16 mouse cellular contexts compared by ENCODE assay signal in the genomic region with DNA sequence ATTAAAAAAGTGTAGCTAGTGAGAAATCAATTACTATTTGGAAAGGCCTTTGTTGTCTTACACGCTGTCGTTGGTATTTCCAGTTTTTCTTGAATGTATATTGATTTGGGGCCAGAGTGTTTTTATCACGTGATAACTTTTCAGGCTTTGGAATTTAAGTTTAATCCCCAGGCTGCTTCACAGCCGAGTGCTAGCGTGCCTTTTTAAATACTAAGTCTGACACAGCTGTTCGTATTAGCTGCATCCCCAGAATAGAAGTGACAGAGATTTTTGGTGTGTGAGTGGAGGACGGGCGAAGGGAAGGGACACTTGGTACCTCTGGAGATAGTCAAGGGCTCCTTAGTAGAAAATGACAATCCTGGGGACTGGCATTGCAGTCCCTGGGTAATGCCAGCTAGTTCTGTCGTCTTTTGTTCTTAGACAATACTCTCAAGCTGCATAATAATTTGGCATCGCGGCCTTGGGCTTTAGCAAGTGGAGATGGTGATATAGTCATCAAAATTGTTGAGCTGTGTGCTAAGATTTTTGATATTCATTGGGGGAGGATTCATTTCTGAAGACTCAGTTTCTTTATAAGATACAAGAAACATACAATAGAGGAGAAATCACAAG. TPM values are rescaled to one million over a fixed set of nuclear protein-coding genes. Genes with fewer than 3 reads are reported as not detected.
A peak's percentile ranks its signal among the peaks of the same experiment; 100 is the strongest.
DNase-seq lines count a peak whose midpoint lies in the region; ATAC-seq and TF ChIP-seq lines count a peak whose summit lies in the region.
"Had no signal": no experiment of that assay in that cellular context is flagged by ENCODE, and none has a peak within 500 bp of the region (broad histone marks: within the 10 kb centered on the region; RNA-seq: fewer than 3 reads in every experiment).

No protein-coding gene starts in this region.

- intact Hi-C loops in heart, postnatal 25 days (cut with DNase I), result no loop called here

- no peak for ATAC-seq in heart, embryonic 11.5 days (replicated peaks; ENCODE audit: insufficient number of reproducible peaks, low FRiP score, low TSS enrichment)
- ATAC-seq in midbrain, embryonic 11.5 days (ENCODE audit: low FRiP score), result no peak
- no peak for ATAC-seq in midbrain, postnatal 0 days (ENCODE audit: low FRiP score)
- ATAC-seq in forebrain, postnatal 0 days, result peak; percentile 45; the same call in 1 of the 2 replicates
- no peak for ATAC-seq in stomach, embryonic 16.5 days (ENCODE audit: insufficient read depth, low FRiP score)
- no peak for ATAC-seq in megakaryocyte progenitor cell, adult 5-6 weeks (replicated peaks; ENCODE audit: poor library complexity)
- ATAC-seq: hindbrain, postnatal 0 days had no signal

- H3K9me3 ChIP-seq in heart, embryonic 11.5 days (replicated peaks; ENCODE audit: control insufficient read depth, low read length), result no peaks in the 10 kb centered on the region
- no peaks in the 10 kb centered on the region for H3K9me3 ChIP-seq in midbrain, embryonic 11.5 days (ENCODE audit: control insufficient read depth, low read length)
- no peaks in the 10 kb centered on the region for H3K9me3 ChIP-seq in midbrain, postnatal 0 days (ENCODE audit: low read length)
- H3K9me3 ChIP-seq in forebrain, postnatal 0 days (ENCODE audit: low read length), result no peaks in the 10 kb centered on the region
- H3K9me3 ChIP-seq in stomach, embryonic 16.5 days (replicated peaks; ENCODE audit: control insufficient read depth, low read length), result no peaks in the 10 kb centered on the region
- H3K9me3 ChIP-seq: G1E; kidney, embryonic 15.5 days had no signal

- H3K27me3 ChIP-seq in heart, embryonic 11.5 days (ENCODE audit: control insufficient read depth, insufficient read depth, low read length), result no peaks in the 10 kb centered on the region
- H3K27me3 ChIP-seq in midbrain, embryonic 11.5 days (ENCODE audit: control insufficient read depth, insufficient read depth, low read length), result no peaks in the 10 kb centered on the region
- H3K27me3 ChIP-seq in midbrain, postnatal 0 days (ENCODE audit: insufficient read depth, low read length), result no peaks in the 10 kb centered on the region
- H3K27me3 ChIP-seq in forebrain, postnatal 0 days (ENCODE audit: insufficient read depth, low read length), result no peaks in the 10 kb centered on the region
- H3K27me3 ChIP-seq in stomach, embryonic 16.5 days (ENCODE audit: control insufficient read depth, insufficient read depth, low read length), result no peaks in the 10 kb centered on the region
- H3K27me3 ChIP-seq: kidney, embryonic 15.5 days had no signal

- no peak overlapping the region for H3K4me3 ChIP-seq in heart, embryonic 11.5 days (ENCODE audit: low read depth, low read length)
- H3K4me3 ChIP-seq in midbrain, embryonic 11.5 days (ENCODE audit: low read depth, low read length), result no peak overlapping the region
- H3K4me3 ChIP-seq in midbrain, postnatal 0 days (ENCODE audit: low read depth, low read length), result no peak overlapping the region
- no peak overlapping the region for H3K4me3 ChIP-seq in forebrain, postnatal 0 days (ENCODE audit: low read depth, low read length)
- no peak overlapping the region for H3K4me3 ChIP-seq in stomach, embryonic 16.5 days (replicated peaks; ENCODE audit: low read length)
- H3K4me3 ChIP-seq: kidney, embryonic 15.5 days had no signal

- no peak for TF ChIP-seq CTCF in midbrain, postnatal 0 days (IDR thresholded peaks at IDR 0.05)
- TF ChIP-seq CTCF in forebrain, postnatal 0 days (IDR thresholded peaks at IDR 0.05; ENCODE audit: low read depth), result no peak

- no peak overlapping the region for H3K9ac ChIP-seq in heart, embryonic 11.5 days (ENCODE audit: low read depth, low read length)
- H3K9ac ChIP-seq in midbrain, embryonic 11.5 days (ENCODE audit: low read length), result no peak overlapping the region
- H3K9ac ChIP-seq in midbrain, postnatal 0 days (replicated peaks; ENCODE audit: low read length, poor library complexity, severe bottlenecking), result no peak overlapping the region
- H3K9ac ChIP-seq in forebrain, postnatal 0 days, result no peak overlapping the region
- no peak overlapping the region; the same call in 1 of the 2 replicates for H3K9ac ChIP-seq in stomach, embryonic 16.5 days (ENCODE audit: low read length)
- H3K9ac ChIP-seq: kidney, embryonic 15.5 days had no signal

- no peak overlapping the region for H3K4me2 ChIP-seq in heart, embryonic 11.5 days
- H3K4me2 ChIP-seq in midbrain, embryonic 11.5 days, result no peak overlapping the region
- no peak overlapping the region for H3K4me2 ChIP-seq in midbrain, postnatal 0 days (ENCODE audit: low read depth, low read length, poor library complexity, severe bottlenecking)
- no peak overlapping the region for H3K4me2 ChIP-seq in forebrain, postnatal 0 days (ENCODE audit: low read depth)
- H3K4me2 ChIP-seq in stomach, embryonic 16.5 days (ENCODE audit: low read depth, low read length), result 0 out of 2 replicates have a peak overlapping the region, but pooled peaks have one; percentile 10

- WGBS in heart, embryonic 11.5 days (ENCODE audit: insufficient replicate concordance), result 67% methylated on average over 11 of the region's 11 CpGs
- WGBS in midbrain, embryonic 11.5 days, result 65% methylated on average over 11 of the region's 11 CpGs
- 27% methylated on average over 11 of the region's 11 CpGs for WGBS in midbrain, postnatal 0 days
- WGBS in forebrain, postnatal 0 days, result 25% methylated on average over 11 of the region's 11 CpGs
- 40% methylated on average over 11 of the region's 11 CpGs for WGBS in stomach, embryonic 16.5 days

- H3K4me1 ChIP-seq in heart, embryonic 11.5 days (ENCODE audit: control insufficient read depth, insufficient read depth, low read length), result peaks cover 55% of the 10 kb centered on the region
- peaks cover 26% of the 10 kb centered on the region for H3K4me1 ChIP-seq in midbrain, embryonic 11.5 days (ENCODE audit: control insufficient read depth, insufficient read depth, low read length)
- H3K4me1 ChIP-seq in midbrain, postnatal 0 days (ENCODE audit: insufficient read depth, low read length), result peaks cover 13% of the 10 kb centered on the region; the same call in 1 of the 2 replicates
- peaks cover 16% of the 10 kb centered on the region for H3K4me1 ChIP-seq in forebrain, postnatal 0 days (ENCODE audit: insufficient read depth)
- peaks cover 60% of the 10 kb centered on the region for H3K4me1 ChIP-seq in stomach, embryonic 16.5 days (ENCODE audit: control insufficient read depth, insufficient read depth, low read length)

- H3K27ac ChIP-seq in heart, embryonic 11.5 days (ENCODE audit: low read depth, low read length), result 0 out of 2 replicates have a peak overlapping the region, but pooled peaks have one; percentile 17
- no peak overlapping the region for H3K27ac ChIP-seq in midbrain, embryonic 11.5 days (ENCODE audit: low read depth, low read length)
- no peak overlapping the region for H3K27ac ChIP-seq in midbrain, postnatal 0 days (ENCODE audit: low read depth, low read length)
- H3K27ac ChIP-seq in forebrain, postnatal 0 days (ENCODE audit: low read depth, low read length), result peak overlapping the region; percentile 55; the same call in 1 of the 2 replicates
- H3K27ac ChIP-seq in stomach, embryonic 16.5 days (ENCODE audit: low read length), result peak overlapping the region; percentile 63
- H3K27ac ChIP-seq: hindbrain, postnatal 0 days; kidney, embryonic 15.5 days; macrophage had no signal

- H3K36me3 ChIP-seq in heart, embryonic 11.5 days (ENCODE audit: control insufficient read depth, insufficient read depth, low read length), result no peaks in the 10 kb centered on the region
- H3K36me3 ChIP-seq in midbrain, embryonic 11.5 days (ENCODE audit: control insufficient read depth, insufficient read depth, low read length), result no peaks in the 10 kb centered on the region
- no peaks in the 10 kb centered on the region for H3K36me3 ChIP-seq in midbrain, postnatal 0 days (ENCODE audit: insufficient read depth, low read length)
- no peaks in the 10 kb centered on the region for H3K36me3 ChIP-seq in forebrain, postnatal 0 days (ENCODE audit: insufficient read depth)
- H3K36me3 ChIP-seq in stomach, embryonic 16.5 days (ENCODE audit: control insufficient read depth, insufficient read depth, low read length), result no peaks in the 10 kb centered on the region
- H3K36me3 ChIP-seq: kidney, embryonic 15.5 days had no signal

- DNase-seq in heart, postnatal 25 days (ENCODE audit: low spot score), result no peak
- peak; percentile 88 for DNase-seq in midbrain, embryonic 11.5 days (ENCODE audit: low spot score, missing footprints)
- no peak for DNase-seq in midbrain, postnatal 0 days (ENCODE audit: low spot score)
- peak; percentile 18 for DNase-seq in forebrain, postnatal 0 days
- DNase-seq: adrenal gland, adult 2 months; cerebellum, adult 9-10 months; lung, adult 2 months; thymus, postnatal 14 days had no signal

RNA-seq across cellular contexts. Expression of a gene that starts 11.7 kb away (rescaled TPM):
- polyA plus RNA-seq in heart, embryonic 11.5 days (2014; fragmentation: Nextera tagmentation; extraction: Ambion mirVana), result 39.1 and 40.1 TPM in 2 replicates
- 10 to 100 TPM; 10.5 to 16.2 TPM for total RNA-seq in heart, postnatal 25 days (2021)
- 58.3 and 66.9 TPM in 2 replicates for polyA plus RNA-seq in midbrain, embryonic 11.5 days (2014; fragmentation: Nextera tagmentation; extraction: Ambion mirVana)
- 62.0 and 78.0 TPM in 2 replicates for total RNA-seq in midbrain, postnatal 0 days (2014; rRNA removed)
- 69.2 and 71.5 TPM in 2 replicates for polyA plus RNA-seq in midbrain, postnatal 0 days (2015; fragmentation: Nextera tagmentation; extraction: Ambion mirVana)
- total RNA-seq in forebrain, postnatal 0 days (2014; rRNA removed), result 60.2 and 69.3 TPM in 2 replicates
- polyA plus RNA-seq in forebrain, postnatal 0 days (2015; fragmentation: Nextera tagmentation; extraction: Ambion mirVana), result 54.0 and 73.2 TPM in 2 replicates
- 47.3 and 51.8 TPM in 2 replicates for polyA plus RNA-seq in stomach, embryonic 16.5 days (2015; fragmentation: Nextera tagmentation; extraction: Ambion mirVana)
- 2.7 TPM in 2 replicates for total RNA-seq in megakaryocyte progenitor cell, adult 5-6 weeks (2015)
- total RNA-seq in megakaryocyte progenitor cell, adult 5-6 weeks (2017), result 1.8 and 7.7 TPM in 2 replicates
- polyA plus RNA-seq: liver, adult 2 months; macrophage had no signal

Comparison
In these comparisons a context has a peak if more than half of its experiments do, and no peak if none do; other contexts are left out.
1. DNase-seq: peak in midbrain, embryonic 11.5 days (single experiment) and forebrain, postnatal 0 days (single experiment); none in heart, postnatal 25 days (single experiment) and midbrain, postnatal 0 days (single experiment).
2. H3K27ac ChIP-seq: peak in heart, embryonic 11.5 days (single experiment), forebrain, postnatal 0 days (single experiment) and stomach, embryonic 16.5 days (single experiment); none in midbrain, embryonic 11.5 days (single experiment) and midbrain, postnatal 0 days (single experiment).